Mouse (Mus musculus): ENCODE measurements at regions not wholly inside any gene's neighbourhood (a gene's known extent, or its start where the extent isn't known, plus 50 kb on each side); places are given as distances from the start of the nearest gene placed in this dataset.

- H3K9ac ChIP-seq (ENCODE audit: control insufficient read depth, low read depth, low read length, poor library complexity, severe bottlenecking), result no peak overlapping the region
Observed at GRCm38 (mm10) chr8:126081279-126081678, 86.3 kb downstream of the Kcnk1 start.

GRCm38 (mm10) chr8:126082827-126083226, 87.9 kb downstream of the Kcnk1 start:
- Histone ChIP-seq H3K9ac (ENCODE audit: control insufficient read depth, low read depth, low read length, poor library complexity, severe bottlenecking) (no peak overlapping the region), H3K36me3 (ENCODE audit: control insufficient read depth in 1 of 2, insufficient read depth in 2 of 2, low read length in 2 of 2) (no peaks in the 10 kb centered on the region), H3K27me3 (ENCODE audit: control insufficient read depth in 1 of 2, insufficient read depth in 2 of 2, low read length in 2 of 2) (no peaks in the 10 kb centered on the region), H3K9me3 (replicated peaks; ENCODE audit: insufficient read depth, low read length) (no peaks in the 10 kb centered on the region), H3K79me2 (ENCODE audit: control insufficient read depth, insufficient read depth, low read length, poor library complexity) (no peaks in the 10 kb centered on the region), H3K27ac (ENCODE audit: control insufficient read depth, low read depth, low read length) (no peak overlapping the region), H3K4me1 (ENCODE audit: control insufficient read depth in 1 of 2, insufficient read depth in 2 of 2, low read length in 2 of 2) (no peaks in the 10 kb centered on the region), H3K4me3 (ENCODE audit: control insufficient read depth in 1 of 2, insufficient read depth in 1 of 2, low read depth in 2 of 2, low read length in 2 of 2) (no peak overlapping the region)
- TF ChIP-seq JUND (IDR thresholded peaks at IDR 0.05; ENCODE audit: low read depth, low read length) (no peak), EP300 (IDR thresholded peaks at IDR 0.05; ENCODE audit: low read depth in 1 of 2, low read length in 2 of 2) (no peak), ZC3H11A (IDR thresholded peaks at IDR 0.05; ENCODE audit: low read depth, low read length) (no peak)
- DNase-seq (ENCODE audit: low read depth, low spot score), result no peak

More at GRCm38 (mm10) chr8:126081279-126081678, 86.3 kb downstream of the Kcnk1 start:
- Histone ChIP-seq H3K27ac (ENCODE audit: control insufficient read depth, low read depth, low read length) (no peak overlapping the region), H3K9me3 (replicated peaks; ENCODE audit: insufficient read depth, low read length) (no peaks in the 10 kb centered on the region), H3K79me2 (ENCODE audit: control insufficient read depth, insufficient read depth, low read length, poor library complexity) (no peaks in the 10 kb centered on the region), H3K4me3 (ENCODE audit: control insufficient read depth in 1 of 2, insufficient read depth in 1 of 2, low read depth in 2 of 2, low read length in 2 of 2) (no peak overlapping the region), H3K27me3 (ENCODE audit: control insufficient read depth in 1 of 2, insufficient read depth in 2 of 2, low read length in 2 of 2) (no peaks in the 10 kb centered on the region), H3K36me3 (ENCODE audit: control insufficient read depth in 1 of 2, insufficient read depth in 2 of 2, low read length in 2 of 2) (no peaks in the 10 kb centered on the region), H3K4me1 (ENCODE audit: control insufficient read depth in 1 of 2, insufficient read depth in 2 of 2, low read length in 2 of 2) (no peaks in the 10 kb centered on the region)
- TF ChIP-seq CHD1 (IDR thresholded peaks at IDR 0.05; ENCODE audit: low read depth, low read length), result no peak
- TF ChIP-seq CTCF (IDR thresholded peaks at IDR 0.05 in 2 of 3, conservative IDR thresholded peaks at IDR 0.05 in 1 of 3; ENCODE audit: control insufficient read depth in 1 of 3, insufficient read depth in 1 of 3, low read depth in 2 of 3, low read length in 3 of 3, poor library complexity in 1 of 3, severe bottlenecking in 1 of 3), result peak in 1 of 3 experiments; percentile 6; a peak in 1 of 6 replicates
- no peak for DNase-seq (ENCODE audit: low read depth, low spot score)

GRCm38 (mm10) chr8:126090772-126091171, 95.8 kb downstream of the Kcnk1 start:
- H3K4me1 ChIP-seq (ENCODE audit: control insufficient read depth in 1 of 2, insufficient read depth in 2 of 2, low read length in 2 of 2), result no peaks in the 10 kb centered on the region

GRCm38 (mm10) chr8:126094005-126094404, 99.0 kb downstream of the Kcnk1 start:
- Histone ChIP-seq H3K36me3 (ENCODE audit: control insufficient read depth in 1 of 2, insufficient read depth in 2 of 2, low read length in 2 of 2) (no peaks in the 10 kb centered on the region), H3K4me1 (ENCODE audit: control insufficient read depth in 1 of 2, insufficient read depth in 2 of 2, low read length in 2 of 2) (no peaks in the 10 kb centered on the region), H3K4me3 (ENCODE audit: control insufficient read depth in 1 of 2, insufficient read depth in 1 of 2, low read depth in 2 of 2, low read length in 2 of 2) (no peak overlapping the region), H3K79me2 (ENCODE audit: control insufficient read depth, insufficient read depth, low read length, poor library complexity) (no peaks in the 10 kb centered on the region), H3K27me3 (ENCODE audit: control insufficient read depth in 1 of 2, insufficient read depth in 2 of 2, low read length in 2 of 2) (no peaks in the 10 kb centered on the region), H3K9me3 (replicated peaks; ENCODE audit: insufficient read depth, low read length) (no peaks in the 10 kb centered on the region), H3K27ac (ENCODE audit: control insufficient read depth, low read depth, low read length) (no peak overlapping the region), H3K9ac (ENCODE audit: control insufficient read depth, low read depth, low read length, poor library complexity, severe bottlenecking) (no peak overlapping the region)
- no peak for DNase-seq (ENCODE audit: low read depth, low spot score)
- TF ChIP-seq MAX (IDR thresholded peaks at IDR 0.05; ENCODE audit: low read length) (no peak), POLR2A (IDR thresholded peaks at IDR 0.05; ENCODE audit: control insufficient read depth in 1 of 2, insufficient read depth in 1 of 2, low read depth in 1 of 2, low read length in 2 of 2, poor library complexity in 1 of 2) (no peak), MAZ (IDR thresholded peaks at IDR 0.05; ENCODE audit: low read depth, low read length) (no peak)

More at GRCm38 (mm10) chr8:126090772-126091171, 95.8 kb downstream of the Kcnk1 start:
- Histone ChIP-seq H3K4me3 (ENCODE audit: control insufficient read depth in 1 of 2, insufficient read depth in 1 of 2, low read depth in 2 of 2, low read length in 2 of 2) (no peak overlapping the region), H3K79me2 (ENCODE audit: control insufficient read depth, insufficient read depth, low read length, poor library complexity) (no peaks in the 10 kb centered on the region), H3K36me3 (ENCODE audit: control insufficient read depth in 1 of 2, insufficient read depth in 2 of 2, low read length in 2 of 2) (no peaks in the 10 kb centered on the region), H3K27ac (ENCODE audit: control insufficient read depth, low read depth, low read length) (no peak overlapping the region), H3K9ac (ENCODE audit: control insufficient read depth, low read depth, low read length, poor library complexity, severe bottlenecking) (no peak overlapping the region), H3K27me3 (ENCODE audit: control insufficient read depth in 1 of 2, insufficient read depth in 2 of 2, low read length in 2 of 2) (no peaks in the 10 kb centered on the region), H3K9me3 (replicated peaks; ENCODE audit: insufficient read depth, low read length) (no peaks in the 10 kb centered on the region)
- DNase-seq (ENCODE audit: low read depth, low spot score), result no peak
- TF ChIP-seq POLR2A (IDR thresholded peaks at IDR 0.05; ENCODE audit: control insufficient read depth in 1 of 2, insufficient read depth in 1 of 2, low read depth in 1 of 2, low read length in 2 of 2, poor library complexity in 1 of 2), result no peak

Data from MEL (cell line).